Mouse (Mus musculus) cerebellum, postnatal 25 days (tissue): ENCODE measurements around the gene Reps1.

Source experiments
- DNase-seq, 2 experiments: peaks; one replicate each; pipeline ENCODE4 v3.0.0; 2021; ENCODE audit warnings: mixed read lengths in 2 of 2

The Reps1 gene

DNA sequence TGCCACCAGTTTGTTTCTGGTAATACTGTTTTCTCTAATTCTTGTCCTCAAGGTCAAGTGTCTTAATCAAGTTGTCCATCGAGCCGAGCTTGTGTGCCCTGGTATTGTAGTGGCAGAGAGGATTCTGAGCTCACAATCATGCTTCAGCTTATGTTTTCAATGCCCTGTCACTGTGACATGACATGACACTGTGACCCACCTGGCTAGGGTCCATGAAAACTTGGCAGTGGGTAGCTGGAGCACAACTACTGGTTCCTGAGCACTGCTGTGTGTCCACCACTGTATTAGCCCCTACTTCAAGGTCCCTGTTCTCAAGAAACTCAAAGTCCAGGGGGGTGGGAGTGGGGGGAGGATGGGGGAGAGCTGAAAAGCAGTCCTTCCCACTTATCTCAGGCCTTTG, 85.7 kb downstream of the Reps1 start:
- DNase-seq = no peak

DNA sequence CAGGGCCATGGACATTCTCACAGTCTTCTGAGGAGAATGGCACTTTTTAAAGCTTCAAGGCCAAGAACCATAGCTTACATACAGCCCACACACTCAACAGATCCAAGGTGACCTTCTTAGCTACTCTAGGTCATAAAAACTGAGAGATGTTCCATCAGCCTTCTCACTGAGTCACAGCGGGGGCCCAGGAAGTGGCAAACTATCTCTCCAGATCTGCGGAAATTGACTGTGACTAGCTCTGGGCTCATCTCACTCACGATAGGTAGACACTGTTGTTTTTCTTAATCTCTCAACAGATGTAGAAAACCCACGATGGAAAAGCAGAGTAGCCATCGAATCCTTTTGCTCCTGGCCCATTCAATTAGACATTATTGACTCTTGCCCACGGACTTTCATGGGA, 86.6 kb downstream of the Reps1 start:
- no peak for DNase-seq

- no peak for DNase-seq
Observed at GRCm38 (mm10) chr10:18147224-18147623, 91.6 kb downstream of the Reps1 start.

DNA sequence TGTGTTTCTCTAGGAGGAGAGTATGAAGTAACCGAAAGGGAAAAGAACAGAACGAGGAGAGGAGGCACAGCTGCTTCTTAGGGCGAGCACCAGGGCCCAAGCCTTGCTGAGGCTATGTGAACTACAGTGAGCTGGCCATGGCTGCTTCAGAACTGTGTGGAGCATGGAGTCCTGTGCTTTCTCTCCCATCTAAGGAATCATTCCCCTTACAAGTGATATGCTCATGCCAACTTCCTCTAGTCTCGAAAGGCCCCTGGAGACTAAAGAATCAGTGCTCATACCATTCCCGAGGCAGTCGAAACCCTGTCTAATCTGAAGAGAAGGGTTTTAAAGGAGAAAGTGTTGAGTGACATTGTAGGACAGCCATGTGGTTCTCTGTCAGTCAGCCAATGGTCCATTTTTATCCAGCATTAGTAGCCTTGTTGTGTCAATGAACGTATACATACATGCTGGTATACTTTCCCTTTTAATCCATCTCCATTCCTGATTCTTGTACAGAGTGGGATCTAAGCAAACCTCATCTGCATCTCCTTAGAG, 106.8 kb downstream of the Reps1 start:
- DNase-seq = no peak
